Mouse (Mus musculus) embryo, embryonic 10 days (tissue): ENCODE data around the gene B4galnt3.

Experiments used
- DNase-seq: peaks from one replicate; pipeline ENCODE4 v3.0.0-alpha.2; 2015; ENCODE audit warnings: low spot score

Gene B4galnt3

GRCm38 (mm10) chr6:120185012-120185730 lies 109.2 kb downstream of the B4galnt3 start:
- DNase-seq = no peak

GRCm38 (mm10) chr6:120183771-120184170 lies 110.6 kb downstream of the B4galnt3 start:
- DNase-seq = no peak

GRCm38 (mm10) chr6:120182160-120182559 lies 112.2 kb downstream of the B4galnt3 start:
- no peak for DNase-seq

GRCm38 (mm10) chr6:120180492-120180891 lies 113.9 kb downstream of the B4galnt3 start:
- DNase-seq = no peak

- no peak for DNase-seq
These were observed 114.6 kb downstream of the B4galnt3 start for GRCm38 (mm10) chr6:120179756-120180206.

GRCm38 (mm10) chr6:120179044-120179755 lies 115.2 kb downstream of the B4galnt3 start:
- DNase-seq = no peak

- no peak for DNase-seq
These were observed 118.7 kb downstream of the B4galnt3 start for GRCm38 (mm10) chr6:120175650-120176049.

GRCm38 (mm10) chr6:120174602-120175115 lies 119.7 kb downstream of the B4galnt3 start:
- DNase-seq = no peak

- no peak for DNase-seq
These were observed 120.2 kb downstream of the B4galnt3 start for GRCm38 (mm10) chr6:120174028-120174601.

GRCm38 (mm10) chr6:120172294-120173017 lies 121.9 kb downstream of the B4galnt3 start:
- DNase-seq = no peak

- no peak for DNase-seq
These were observed 126.8 kb downstream of the B4galnt3 start for GRCm38 (mm10) chr6:120167574-120167973.

GRCm38 (mm10) chr6:120164765-120165164 lies 129.6 kb downstream of the B4galnt3 start:
- no peak for DNase-seq

- DNase-seq = no peak
These were observed 131.4 kb downstream of the B4galnt3 start for GRCm38 (mm10) chr6:120162928-120163327.

GRCm38 (mm10) chr6:120159133-120159901 lies 135.0 kb downstream of the B4galnt3 start:
- no peak for DNase-seq

- no peak for DNase-seq
These were observed 136.9 kb downstream of the B4galnt3 start for GRCm38 (mm10) chr6:120157479-120157878.

GRCm38 (mm10) chr6:120155510-120155909 lies 138.8 kb downstream of the B4galnt3 start:
- no peak for DNase-seq

- DNase-seq = no peak
These were observed 139.6 kb downstream of the B4galnt3 start for GRCm38 (mm10) chr6:120154526-120155309.
